Mouse (Mus musculus) liver, embryonic 11.5 days (tissue): ENCODE data around the gene Nup188. TPM values are rescaled to one million over a fixed set of nuclear protein-coding genes. Genes with fewer than 3 reads are reported as not detected.

Source experiments
- ATAC-seq: fragments of 200-750 bp; cut with Nextera tagmentation; replicated peaks from 2 replicates; pipeline ENCODE4 v1.8.0; 2017; ENCODE audit warnings: moderate number of reproducible peaks, mild to moderate bottlenecking, moderate TSS enrichment, moderate library complexity; ENCODE audit not compliant: low FRiP score
- DNase-seq: peaks from one replicate; pipeline ENCODE4 v3.0.0-alpha.2; 2017; ENCODE audit warnings: low spot score
- H3K27ac ChIP-seq: fragments of 300-500 bp; sonication (generic); 2 replicates; pipeline ENCODE4 v1.5.1; 2014; ENCODE audit warnings: mild to moderate bottlenecking, low read depth, low read length, control low read depth
- H3K27me3 ChIP-seq: fragments of 300-500 bp; sonication (generic); replicated peaks from 2 replicates; pipeline ENCODE4 v1.6.1; 2014; ENCODE audit warnings: low read length, mixed read lengths; ENCODE audit not compliant: control insufficient read depth, insufficient read depth
- H3K36me3 ChIP-seq: fragments of 300-500 bp; sonication (generic); 2 replicates; pipeline ENCODE4 v1.6.1; 2014; ENCODE audit warnings: mild to moderate bottlenecking, low read length, moderate library complexity, mixed read lengths; ENCODE audit not compliant: control insufficient read depth, insufficient read depth
- H3K4me1 ChIP-seq: fragments of 300-500 bp; sonication (generic); replicated peaks from 2 replicates; pipeline ENCODE4 v1.6.1; 2014; ENCODE audit warnings: low read length, mixed read lengths; ENCODE audit not compliant: control insufficient read depth, insufficient read depth
- H3K4me2 ChIP-seq: fragments of 300-500 bp; sonication (generic); 2 replicates; pipeline ENCODE4 v1.6.1; 2014; ENCODE audit warnings: mild to moderate bottlenecking, control low read depth, moderate library complexity
- H3K4me3 ChIP-seq: fragments of 300-500 bp; sonication (generic); 2 replicates; pipeline ENCODE4 v1.5.1; 2014; ENCODE audit warnings: low read depth, low read length, control low read depth
- H3K9ac ChIP-seq: fragments of 300-500 bp; sonication (generic); 2 replicates; pipeline ENCODE4 v1.6.1; 2014; ENCODE audit warnings: low read depth, low read length, control low read depth
- H3K9me3 ChIP-seq: fragments of 300-500 bp; sonication (generic); 2 replicates; pipeline ENCODE4 v1.6.1; 2016; ENCODE audit warnings: low read length, inconsistent platforms, mixed read lengths; ENCODE audit not compliant: control insufficient read depth
- WGBS: fragments of 180-500 bp; shearing (Covaris S2); extraction: QIAGEN DNeasy Blood & Tissue Kit; methylation state at CpG from one replicate; pipeline ENCODE4 v1.1.7; 2014; 5-methylcytosine and 5-hydroxymethylcytosine counted together
- polyA plus RNA-seq: library from polyadenylated mRNA; unstranded; fragments of >200 nt; fragmentation: Nextera tagmentation; extraction: Ambion mirVana; gene quantifications from 2 replicates; pipeline ENCODE4 v1.2.1, GENCODE M21; 2014

The Nup188 gene
- polyA plus RNA-seq, 1 experiment from 2014 or later = 60.1 TPM

DNA sequence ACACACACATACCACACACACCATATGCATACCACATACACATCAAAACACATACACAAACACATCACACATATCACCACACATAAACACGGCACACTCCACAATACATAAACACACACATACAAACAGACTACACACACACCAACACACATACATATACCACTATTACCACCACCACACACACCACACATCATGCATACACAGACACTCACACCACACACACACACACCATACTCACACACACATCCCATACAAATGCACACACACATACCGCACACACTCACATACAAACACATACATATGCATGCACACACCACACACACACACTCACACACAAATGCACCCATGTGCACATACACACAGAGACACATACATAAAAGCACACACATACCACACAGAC lies 18.7 kb upstream of the Nup188 start:
- H3K4me1 ChIP-seq = peaks cover 33% of the 10 kb centered on the region

DNA sequence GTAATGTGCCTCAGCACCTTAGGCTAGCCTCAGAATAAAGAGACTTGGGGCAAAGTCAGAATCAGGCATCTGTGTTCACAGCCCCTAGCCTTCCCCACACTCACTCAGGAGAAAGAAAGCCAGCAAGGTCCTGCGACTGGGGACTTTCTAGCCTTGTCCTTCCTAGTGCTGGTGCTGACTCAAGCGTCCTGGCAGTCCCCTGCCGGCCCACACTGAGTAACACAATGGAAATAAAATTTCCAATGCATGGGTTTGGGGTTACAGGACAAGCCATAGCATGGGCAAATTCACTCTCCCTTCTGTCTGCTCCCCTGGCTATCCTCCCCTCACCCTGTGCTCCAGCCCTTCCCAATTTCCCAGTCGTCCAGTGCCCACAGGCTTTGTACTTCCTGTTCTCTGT lies 17.8 kb upstream of the Nup188 start:
- ATAC-seq (no peak), DNase-seq (no peak)
- Histone ChIP-seq H3K4me1 (peaks cover 33% of the 10 kb centered on the region), H3K27ac (no peak overlapping the region), H3K4me3 (no peak overlapping the region), H3K9ac (no peak overlapping the region), H3K36me3 (0 out of 2 replicates have a peak, but pooled peaks cover 6% of the 10 kb centered on the region), H3K9me3 (no peaks in the 10 kb centered on the region), H3K27me3 (no peaks in the 10 kb centered on the region), H3K4me2 (no peak overlapping the region)
- 56% methylated on average over 4 of the region's 4 CpGs for WGBS

More for the DNA sequence above, 18.7 kb upstream of the Nup188 start:
- no peak overlapping the region for H3K27ac ChIP-seq
- H3K9ac ChIP-seq = no peak overlapping the region
- ATAC-seq (no peak), DNase-seq (no peak)
- H3K4me3 ChIP-seq = peak overlapping the region; percentile 29; the same call in 1 of the 2 replicates
- H3K4me2 ChIP-seq = peak overlapping the region; percentile 52
- 87% methylated on average over 2 of the region's 2 CpGs for WGBS
- no peaks in the 10 kb centered on the region for H3K9me3 ChIP-seq
- H3K36me3 ChIP-seq = peaks cover 7% of the 10 kb centered on the region; the same call in 1 of the 2 replicates
- H3K27me3 ChIP-seq = no peaks in the 10 kb centered on the region

DNA sequence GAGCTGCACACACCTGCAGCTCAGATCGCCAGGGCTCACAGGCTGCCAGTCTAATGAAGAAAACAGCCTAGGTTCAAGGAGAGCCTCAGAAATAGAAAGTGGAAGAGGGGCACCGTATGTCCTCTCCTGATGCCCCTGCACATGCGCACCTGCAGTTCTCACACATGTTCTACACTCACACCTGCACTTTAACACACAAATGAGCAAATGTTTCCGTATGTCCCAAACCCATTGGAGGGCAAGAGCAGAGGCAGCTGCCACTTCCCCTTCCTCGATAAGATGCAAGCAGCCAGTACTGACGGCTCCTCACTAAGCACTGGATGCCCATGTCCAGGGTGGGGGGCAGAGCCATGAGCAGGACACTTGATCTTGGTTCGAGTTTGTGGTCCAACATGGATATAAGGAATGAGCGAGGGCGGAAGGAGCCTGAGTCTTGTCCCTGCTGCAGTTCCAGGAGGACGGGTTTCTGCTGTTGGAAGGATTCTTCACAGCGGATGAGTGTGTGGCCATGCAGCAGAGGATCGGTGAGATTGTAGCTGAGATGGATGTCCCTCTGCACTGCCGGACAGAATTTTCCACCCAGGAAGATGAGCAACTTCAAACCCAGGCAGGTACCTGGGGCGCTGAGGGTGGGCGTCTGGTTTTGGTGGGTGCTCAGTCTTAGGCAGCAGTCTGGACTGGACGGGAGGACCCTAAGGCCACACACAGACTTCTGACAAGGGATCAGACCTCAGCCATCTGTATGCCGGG lies 16.8 kb upstream of the Nup188 start:
- H3K4me3 ChIP-seq = no peak overlapping the region
- H3K9ac ChIP-seq = no peak overlapping the region
- WGBS = 79% methylated on average over 17 of the region's 17 CpGs
- DNase-seq (no peak), ATAC-seq (no peak)
- no peaks in the 10 kb centered on the region for H3K27me3 ChIP-seq
- H3K36me3 ChIP-seq = 0 out of 2 replicates have a peak, but pooled peaks cover 4% of the 10 kb centered on the region
- no peaks in the 10 kb centered on the region for H3K9me3 ChIP-seq
- peaks cover 33% of the 10 kb centered on the region for H3K4me1 ChIP-seq
- H3K27ac ChIP-seq = no peak overlapping the region
- no peak overlapping the region for H3K4me2 ChIP-seq

DNA sequence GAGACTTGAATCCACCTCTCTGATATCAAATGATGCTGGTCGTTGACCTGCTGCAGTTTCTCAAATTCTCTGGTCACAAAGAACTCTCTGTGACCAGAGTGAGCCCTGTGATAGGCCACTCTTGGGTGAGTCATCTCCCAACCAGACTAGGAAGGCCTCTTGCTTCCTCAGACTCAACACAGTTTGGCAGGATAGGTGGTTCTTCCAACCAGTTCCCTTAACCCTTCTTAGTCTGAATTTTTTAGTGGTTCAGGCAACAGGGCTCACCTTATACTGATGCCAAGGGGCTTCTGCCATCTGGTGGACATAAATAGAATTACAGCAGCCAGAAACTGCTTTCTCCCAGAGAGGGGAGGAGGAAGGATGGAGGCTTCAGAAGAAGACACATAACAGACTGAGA lies 16.1 kb upstream of the Nup188 start:
- H3K4me1 ChIP-seq = peaks cover 28% of the 10 kb centered on the region
- DNase-seq = peak; percentile 46
- 13% methylated on average over 1 of the region's 1 CpGs for WGBS
- H3K9me3 ChIP-seq = no peaks in the 10 kb centered on the region
- H3K4me3 ChIP-seq = no peak overlapping the region
- H3K27ac ChIP-seq = no peak overlapping the region
- no peaks in the 10 kb centered on the region for H3K36me3 ChIP-seq
- ATAC-seq = peak; percentile 74
- H3K4me2 ChIP-seq = no peak overlapping the region
- no peaks in the 10 kb centered on the region for H3K27me3 ChIP-seq
- no peak overlapping the region for H3K9ac ChIP-seq

DNA sequence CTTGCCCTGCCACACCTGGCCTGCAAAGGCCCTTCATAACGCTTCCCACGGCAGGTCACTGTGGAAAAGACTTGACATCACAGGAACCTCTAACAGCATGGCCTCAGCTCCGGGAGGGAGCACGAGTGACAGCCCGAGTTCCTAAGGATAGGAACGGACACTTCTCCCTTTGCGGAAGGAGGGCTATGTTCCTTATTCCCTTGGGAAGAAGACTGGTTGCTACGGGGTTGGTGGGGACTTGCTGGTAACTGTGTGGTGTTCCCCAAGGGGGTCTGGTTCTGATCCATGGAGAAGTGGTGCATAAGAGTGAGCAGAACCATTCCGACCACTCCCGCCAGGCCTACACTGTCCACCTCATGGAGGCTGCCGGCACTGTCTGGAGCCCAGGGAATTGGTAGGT lies 5.5 kb upstream of the Nup188 start, which contains the start of gene Gm28038:
Gene Gm28038 (plus strand): TSS at position 301 of the 400 bp plus-strand sequence.
- H3K9ac ChIP-seq = no peak within 1 kb of the TSS
- H3K4me1 ChIP-seq = peaks cover 7% of the 10 kb centered on the region
- H3K36me3 ChIP-seq = no peaks in the 10 kb centered on the region; the same call in 1 of the 2 replicates
- DNase-seq (no peak), ATAC-seq (no peak)
- H3K4me3 ChIP-seq = no peak within 1 kb of the TSS
- no peaks in the 10 kb centered on the region for H3K27me3 ChIP-seq
- H3K4me2 ChIP-seq = no peak within 1 kb of the TSS
- 88% methylated on average over 11 of the region's 11 CpGs for WGBS
- H3K27ac ChIP-seq = no peak within 1 kb of the TSS
- no peaks in the 10 kb centered on the region for H3K9me3 ChIP-seq

DNA sequence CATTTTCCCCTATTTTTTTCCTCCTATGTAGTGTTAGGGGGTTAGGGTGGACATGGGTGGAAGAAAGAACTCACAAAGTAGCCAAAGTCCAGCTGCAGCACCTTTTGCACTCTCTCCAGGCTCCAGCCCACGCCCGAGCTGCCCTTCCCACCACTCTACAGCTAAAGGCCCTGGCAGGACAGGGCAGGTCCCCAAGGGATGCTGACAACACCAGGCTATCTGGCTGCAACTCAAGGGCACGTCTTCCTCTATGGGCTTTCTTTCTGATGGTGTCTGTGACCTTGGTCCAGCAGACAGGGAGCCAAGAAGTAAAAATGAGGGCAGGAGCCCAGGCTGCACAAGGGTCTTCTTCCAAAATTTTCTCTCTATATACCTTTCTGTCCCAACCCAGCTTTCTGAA lies 4.5 kb upstream of the Nup188 start:
- Histone ChIP-seq H3K9ac (no peak overlapping the region), H3K4me2 (no peak overlapping the region), H3K27ac (no peak overlapping the region), H3K9me3 (no peaks in the 10 kb centered on the region), H3K27me3 (no peaks in the 10 kb centered on the region), H3K4me1 (peaks cover 7% of the 10 kb centered on the region), H3K4me3 (no peak overlapping the region), H3K36me3 (no peaks in the 10 kb centered on the region; the same call in 1 of the 2 replicates)
- no peak for DNase-seq
- ATAC-seq = no peak
- 80% methylated on average over 3 of the region's 3 CpGs for WGBS

DNA sequence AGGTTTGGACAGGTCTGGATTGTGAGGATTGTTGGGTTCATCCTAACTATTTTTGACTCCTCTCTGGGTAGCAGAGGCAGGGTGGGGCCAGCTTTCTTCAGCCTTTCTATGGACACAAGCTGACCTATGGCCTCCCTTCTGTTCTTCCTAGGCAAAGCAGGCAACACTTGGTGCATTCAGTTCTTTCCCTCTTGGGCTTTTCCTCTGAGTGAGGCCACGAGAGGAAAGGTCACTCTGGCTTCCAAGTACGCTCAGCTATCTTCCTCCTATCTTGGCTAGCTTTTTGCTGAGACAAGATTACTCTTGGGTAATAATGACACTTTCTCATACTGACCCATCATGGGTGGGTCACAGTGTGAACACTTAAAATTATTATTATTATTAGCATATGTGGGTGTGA lies 3.0 kb upstream of the Nup188 start:
- no peak for ATAC-seq
- peaks cover 18% of the 10 kb centered on the region for H3K4me1 ChIP-seq
- 87% methylated on average over 2 of the region's 2 CpGs for WGBS

DNA sequence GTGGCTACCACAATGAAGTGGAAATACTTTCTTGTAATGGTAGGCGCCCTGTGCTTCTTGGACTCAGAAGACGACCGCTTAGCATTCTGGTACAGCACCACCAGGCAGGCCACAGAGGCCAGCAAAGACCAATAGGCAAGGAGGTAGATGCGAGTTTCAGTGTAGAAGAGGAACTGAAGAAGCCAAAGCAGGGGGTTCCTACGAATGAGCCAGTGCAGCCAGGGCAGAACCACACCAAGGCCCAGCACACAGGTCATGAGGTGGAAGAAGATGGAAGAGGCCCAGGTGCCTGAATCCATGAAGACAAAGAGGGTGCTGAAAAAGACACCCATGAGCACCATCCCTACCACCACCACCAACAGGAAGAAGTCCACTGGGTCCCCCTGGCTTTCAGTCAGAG lies 1.2 kb upstream of the Nup188 start:
- Histone ChIP-seq H3K4me3 (peak overlapping the region; percentile 88), H3K4me2 (peak overlapping the region; percentile 99), H3K27me3 (no peaks in the 10 kb centered on the region), H3K9me3 (no peaks in the 10 kb centered on the region), H3K36me3 (peaks cover 6% of the 10 kb centered on the region; the same call in 1 of the 2 replicates), H3K27ac (no peak overlapping the region), H3K9ac (peak overlapping the region; percentile 93; the same call in 1 of the 2 replicates), H3K4me1 (peaks cover 20% of the 10 kb centered on the region)
- no peak for ATAC-seq
- DNase-seq = no peak
- 80% methylated on average over 5 of the region's 5 CpGs for WGBS

More for the DNA sequence above, 3.0 kb upstream of the Nup188 start:
- Histone ChIP-seq H3K4me2 (no peak overlapping the region), H3K9ac (no peak overlapping the region), H3K9me3 (no peaks in the 10 kb centered on the region), H3K27me3 (no peaks in the 10 kb centered on the region), H3K27ac (no peak overlapping the region), H3K36me3 (peaks cover 3% of the 10 kb centered on the region; the same call in 1 of the 2 replicates), H3K4me3 (no peak overlapping the region)
- no peak for DNase-seq
